Mouse (Mus musculus): ENCODE data around the gene Lrp11. TPM values are rescaled to one million over a fixed set of nuclear protein-coding genes. Genes with fewer than 3 reads are reported as not detected.
A peak's percentile ranks its signal among the peaks of the same experiment; 100 is the strongest.

Gene Lrp11
- polyA plus RNA-seq, 2 experiments: 0.24 to 0.27 TPM

GRCm38 (mm10) chr10:7667342-7667802 is 77.8 kb downstream of the Lrp11 start, which contains the start of gene Nup43:
Gene Nup43 (plus strand): TSS chr10:7667503.
- WGBS (ENCODE audit: insufficient replicate concordance): under 1% methylated on average over 24 of the region's 24 CpGs

GRCm38 (mm10) chr10:7673673-7674072 is 84.1 kb downstream of the Lrp11 start:
- H3K36me3 ChIP-seq (replicated peaks; ENCODE audit: control insufficient read depth, insufficient read depth, low read depth): peaks cover 39% of the 10 kb centered on the region
- 37% methylated on average over 1 of the region's 1 CpGs for WGBS (ENCODE audit: insufficient replicate concordance)

More at GRCm38 (mm10) chr10:7667342-7667802, 77.8 kb downstream of the Lrp11 start, which contains the start of gene Nup43:
- Histone ChIP-seq H3K4me1 (replicated peaks; ENCODE audit: control insufficient read depth in 2 of 2, insufficient read depth in 2 of 2, low read length in 1 of 2) (peaks cover 11 to 20% of the 10 kb centered on the region in 2 experiments), H3K4me2 (ENCODE audit: low read depth) (peak within 1 kb of the TSS; percentile 82), H3K9ac (replicated peaks) (peak within 1 kb of the TSS; percentile 81), H3K36me3 (replicated peaks; ENCODE audit: control insufficient read depth, insufficient read depth, low read depth) (peaks cover 5% of the 10 kb centered on the region), H3K27ac (no peak within 1 kb of the TSS), H3K9me3 (ENCODE audit: control insufficient read depth, low read length) (no peaks in the 10 kb centered on the region), H3K27me3 (ENCODE audit: control insufficient read depth, insufficient read depth, low read length) (no peaks in the 10 kb centered on the region), H3K4me3 (ENCODE audit: insufficient read depth in 1 of 2, low read depth in 2 of 2, low read length in 2 of 2) (peak within 1 kb of the TSS; percentile 77 to 94)
- DNase-seq (ENCODE audit: low read depth in 3 of 3, low spot score in 3 of 3) (peak; percentile 85 to 89 (median 86)), ATAC-seq (ENCODE audit: insufficient read depth) (peak; percentile 67)
- no peak for TF ChIP-seq CTCF (IDR thresholded peaks at IDR 0.05; ENCODE audit: low read depth)
- no peak for TF ChIP-seq EP300 (IDR thresholded peaks at IDR 0.05; ENCODE audit: low read depth)

More at GRCm38 (mm10) chr10:7673673-7674072, 84.1 kb downstream of the Lrp11 start:
- no peak overlapping the region for H3K4me3 ChIP-seq (ENCODE audit: insufficient read depth in 1 of 2, low read depth in 2 of 2, low read length in 2 of 2)
- TF ChIP-seq EP300 (IDR thresholded peaks at IDR 0.05; ENCODE audit: low read depth): no peak
- peak; percentile 56 for TF ChIP-seq CTCF (IDR thresholded peaks at IDR 0.05; ENCODE audit: low read depth)
- H3K27me3 ChIP-seq (ENCODE audit: control insufficient read depth, insufficient read depth, low read length): no peaks in the 10 kb centered on the region
- no peaks in the 10 kb centered on the region for H3K4me1 ChIP-seq (replicated peaks; ENCODE audit: control insufficient read depth in 2 of 2, insufficient read depth in 2 of 2, low read length in 1 of 2)
- H3K9me3 ChIP-seq (ENCODE audit: control insufficient read depth, low read length): no peaks in the 10 kb centered on the region
- no peak for ATAC-seq (ENCODE audit: insufficient read depth)
- H3K27ac ChIP-seq: no peak overlapping the region
- no peak overlapping the region for H3K9ac ChIP-seq (replicated peaks)
- DNase-seq (ENCODE audit: low read depth in 3 of 3, low spot score in 3 of 3): peak in 1 of 3 experiments; percentile 42
- no peak overlapping the region for H3K4me2 ChIP-seq (ENCODE audit: low read depth)

Other genes with a start within 250 kb of the Lrp11 start
- 0.69 and 1.3 TPM in 2 replicates for gene Ulbp1, start 116.2 kb upstream of the Lrp11 start, polyA plus RNA-seq (2012; rRNA removed)
- 0.79 and 1.8 TPM in 2 replicates for gene Ulbp1, start 116.2 kb upstream of the Lrp11 start, polyA plus RNA-seq (2014; fragmentation: Nextera tagmentation; extraction: Ambion mirVana)
- 15.7 and 19.7 TPM in 2 replicates for gene Nup43, start 77.7 kb downstream of the Lrp11 start, polyA plus RNA-seq (2012; rRNA removed)
- 29.7 and 31.2 TPM in 2 replicates for gene Nup43, start 77.7 kb downstream of the Lrp11 start, polyA plus RNA-seq (2014; fragmentation: Nextera tagmentation; extraction: Ambion mirVana)
- gene Pcmt1, start 91.3 kb downstream of the Lrp11 start, polyA plus RNA-seq (2012; rRNA removed): 29.4 and 41.6 TPM in 2 replicates
- 95.4 and 98.7 TPM in 2 replicates for gene Pcmt1, start 91.3 kb downstream of the Lrp11 start, polyA plus RNA-seq (2014; fragmentation: Nextera tagmentation; extraction: Ambion mirVana)
- gene Lats1, start 91.4 kb downstream of the Lrp11 start, polyA plus RNA-seq (2012; rRNA removed): 3.9 and 4.7 TPM in 2 replicates
- gene Lats1, start 91.4 kb downstream of the Lrp11 start, polyA plus RNA-seq (2014; fragmentation: Nextera tagmentation; extraction: Ambion mirVana): 2.8 and 3.7 TPM in 2 replicates
- 3.3 and 6.9 TPM in 2 replicates for gene Katna1, start 136.2 kb downstream of the Lrp11 start, polyA plus RNA-seq (2012; rRNA removed)
- 31.6 and 31.9 TPM in 2 replicates for gene Katna1, start 136.2 kb downstream of the Lrp11 start, polyA plus RNA-seq (2014; fragmentation: Nextera tagmentation; extraction: Ambion mirVana)
- 7.9 and 12.3 TPM in 2 replicates for gene Ginm1, start 203.0 kb downstream of the Lrp11 start, polyA plus RNA-seq (2012; rRNA removed)
- 26.5 and 26.9 TPM in 2 replicates for gene Ginm1, start 203.0 kb downstream of the Lrp11 start, polyA plus RNA-seq (2014; fragmentation: Nextera tagmentation; extraction: Ambion mirVana)
- 6.5 and 9.4 TPM in 2 replicates for gene Ppil4, start 203.1 kb downstream of the Lrp11 start, polyA plus RNA-seq (2012; rRNA removed)
- 20.7 and 23.3 TPM in 2 replicates for gene Ppil4, start 203.1 kb downstream of the Lrp11 start, polyA plus RNA-seq (2014; fragmentation: Nextera tagmentation; extraction: Ambion mirVana)
- 0.25 TPM in 2 replicates for gene Zc3h12d, start 242.7 kb downstream of the Lrp11 start, polyA plus RNA-seq (2012; rRNA removed)
- 0.15 and 0.29 TPM in 2 replicates for gene Zc3h12d, start 242.7 kb downstream of the Lrp11 start, polyA plus RNA-seq (2014; fragmentation: Nextera tagmentation; extraction: Ambion mirVana)

All from liver, embryonic 14.5 days (tissue).